Mouse (Mus musculus) right cerebral cortex, postnatal 10 days (tissue): ENCODE measurements at regions not wholly inside any gene's neighbourhood (a gene's known extent, or its start where the extent isn't known, plus 50 kb on each side); places are given as distances from the start of the nearest gene placed in this dataset.
A peak's percentile ranks its signal among the peaks of the same experiment; 100 is the strongest.

Experiments
- DNase-seq, 2 experiments: peaks; one replicate each; pipeline ENCODE4 v3.0.0; 2021; ENCODE audit warnings: low spot score in 2 of 2

GRCm38 (mm10) chr5:90030737-90031136 is 147.6 kb upstream of the Adamts3 start:
- no peak for DNase-seq

- DNase-seq, result no peak
These were observed 146.6 kb upstream of the Adamts3 start for GRCm38 (mm10) chr5:90029751-90030150.

DNA sequence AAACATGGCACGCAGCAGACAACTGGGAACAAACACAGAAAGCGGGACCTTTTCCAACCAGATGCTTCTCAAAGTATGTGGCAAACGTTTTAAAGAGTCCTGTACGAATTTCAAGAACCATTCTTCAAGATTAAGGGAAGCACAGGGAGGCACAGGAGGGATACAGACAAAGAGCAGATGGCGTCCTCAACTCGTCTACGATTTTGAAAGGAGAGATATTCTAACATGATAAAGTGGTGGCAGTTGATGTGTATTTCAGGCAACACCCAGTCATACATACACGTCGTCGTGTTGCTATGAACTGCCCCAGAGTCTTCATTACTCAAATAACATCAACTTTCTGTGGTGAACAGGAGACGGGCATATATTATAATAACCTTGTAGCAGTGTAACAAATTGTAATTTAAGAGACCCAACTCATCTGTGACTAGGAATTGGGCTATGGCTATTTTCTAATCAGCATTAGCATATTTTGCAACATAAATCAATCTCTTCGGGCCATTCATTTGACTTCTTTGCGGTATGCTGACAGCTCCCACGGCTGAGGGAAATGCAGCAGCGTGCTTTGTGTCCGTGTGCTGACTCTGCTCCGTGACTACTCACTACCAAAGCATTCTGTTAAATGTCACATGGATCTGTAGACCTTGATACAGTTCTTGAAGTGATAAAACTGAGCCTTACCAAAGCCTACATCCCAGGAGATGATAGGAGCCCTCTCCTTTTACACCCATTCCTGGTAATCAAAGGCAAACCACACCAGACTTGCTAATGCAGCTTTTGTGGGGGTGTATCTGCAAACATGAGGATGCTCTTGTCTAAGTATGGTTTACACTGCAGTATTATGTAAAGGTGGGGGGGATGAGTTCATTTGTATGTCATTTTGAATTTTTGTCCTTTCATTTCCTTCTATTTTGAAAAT is 144.0 kb upstream of the Adamts3 start:
- DNase-seq, result peak; percentile 22 to 35

GRCm38 (mm10) chr5:90021447-90021846 is 138.3 kb upstream of the Adamts3 start:
- no peak for DNase-seq

DNA sequence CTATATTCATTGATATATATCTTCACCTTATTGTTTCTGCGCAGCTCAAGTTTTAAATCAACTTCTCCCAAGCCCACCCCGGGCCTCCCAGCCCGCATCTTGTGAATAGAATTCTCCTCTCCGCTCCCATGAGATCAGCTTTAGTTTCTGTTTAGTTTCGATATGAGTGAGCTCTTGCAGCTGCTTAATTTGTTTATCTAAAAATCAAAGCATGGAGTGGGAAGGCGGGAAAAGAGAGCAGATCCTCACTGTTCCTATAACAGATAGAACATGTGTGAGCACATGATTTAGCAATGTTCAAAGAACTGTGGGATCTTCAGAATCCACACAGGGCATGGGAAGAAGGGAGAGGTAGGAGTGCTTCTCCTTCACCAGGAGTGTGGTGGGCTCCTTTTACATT is 117.6 kb upstream of the Adamts3 start:
- no peak for DNase-seq

- DNase-seq, result no peak
These were observed 108.4 kb upstream of the Adamts3 start for GRCm38 (mm10) chr5:89991568-89991967.

DNA sequence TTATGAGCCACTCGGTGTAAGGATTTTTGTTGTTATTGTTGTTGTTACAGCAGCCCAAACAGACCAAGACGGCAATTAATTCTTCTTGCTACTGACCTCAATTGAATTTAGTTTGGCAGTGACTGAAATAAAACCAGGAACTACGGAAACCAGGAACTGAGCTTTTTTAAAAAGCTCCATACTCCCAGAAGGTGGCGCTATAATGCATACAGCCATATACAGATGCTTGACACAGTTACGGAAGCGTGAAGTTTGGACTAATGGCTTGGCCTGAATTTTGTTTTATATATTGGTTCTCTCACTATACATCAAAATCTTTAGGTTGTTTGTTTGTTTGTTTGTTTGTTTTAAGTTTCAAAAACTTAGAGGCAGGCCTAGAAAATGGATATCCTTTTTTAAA is 98.5 kb upstream of the Adamts3 start:
- DNase-seq, result no peak

DNA sequence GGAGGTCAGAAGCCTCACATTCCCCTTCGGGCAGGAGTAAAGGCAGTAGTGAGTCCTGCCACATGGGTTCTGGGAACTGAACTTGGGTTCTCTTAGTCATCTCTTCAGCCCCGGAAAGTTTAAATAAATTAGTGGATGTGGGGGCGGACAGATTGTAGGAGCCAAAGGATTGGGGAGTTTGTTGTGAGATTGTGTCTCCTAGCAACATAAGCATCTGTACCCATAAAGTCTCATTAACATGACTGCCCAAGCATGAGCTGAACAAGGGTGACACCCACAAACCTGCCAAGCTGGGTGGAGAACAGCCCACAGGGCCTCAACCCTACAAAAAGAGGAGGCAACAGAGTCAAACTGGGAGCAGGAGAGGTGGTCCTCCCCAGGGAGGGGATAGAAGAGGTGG is 97.1 kb upstream of the Adamts3 start:
- no peak for DNase-seq

GRCm38 (mm10) chr5:89952611-89953010 is 69.5 kb upstream of the Adamts3 start:
- DNase-seq, result no peak

DNA sequence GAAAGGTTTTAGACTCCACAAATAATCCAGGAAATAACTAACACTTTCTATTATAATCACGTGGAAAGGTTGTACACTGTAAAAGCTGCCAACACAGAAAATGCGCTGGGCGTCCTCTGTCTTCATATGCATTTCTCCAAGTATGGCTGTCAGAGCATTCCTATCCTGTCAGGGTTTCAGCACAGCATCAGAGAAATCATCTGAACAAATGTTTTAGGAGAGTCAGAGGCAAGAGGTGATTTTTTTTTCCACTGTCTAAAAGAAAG is 62.5 kb upstream of the Adamts3 start:
- DNase-seq, result no peak

- no peak for DNase-seq
These were observed 61.9 kb upstream of the Adamts3 start for GRCm38 (mm10) chr5:89944855-89945659.

GRCm38 (mm10) chr5:89943276-89944127 is 60.4 kb upstream of the Adamts3 start:
- no peak for DNase-seq

DNA sequence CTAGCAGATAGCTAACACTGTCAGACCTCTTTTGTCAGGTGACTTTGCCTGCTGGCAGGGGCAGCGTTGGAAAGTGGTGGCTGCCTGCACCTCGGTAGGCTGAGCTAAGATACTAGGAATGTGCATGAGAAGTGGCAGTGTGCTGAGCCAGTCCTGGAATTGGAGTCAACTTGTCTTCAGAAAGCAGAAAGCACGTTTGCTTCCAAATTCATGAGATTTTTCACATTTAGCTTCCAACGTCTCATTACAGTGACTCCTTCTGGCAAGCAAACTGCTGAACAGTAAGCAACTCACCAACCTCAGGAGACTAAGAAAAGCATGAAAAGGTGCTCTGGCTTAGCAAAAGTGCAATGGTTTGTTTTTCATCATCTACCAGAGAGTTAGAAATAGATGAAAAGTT is 59.1 kb upstream of the Adamts3 start:
- peak in 1 of 2 experiments; percentile 42 for DNase-seq

DNA sequence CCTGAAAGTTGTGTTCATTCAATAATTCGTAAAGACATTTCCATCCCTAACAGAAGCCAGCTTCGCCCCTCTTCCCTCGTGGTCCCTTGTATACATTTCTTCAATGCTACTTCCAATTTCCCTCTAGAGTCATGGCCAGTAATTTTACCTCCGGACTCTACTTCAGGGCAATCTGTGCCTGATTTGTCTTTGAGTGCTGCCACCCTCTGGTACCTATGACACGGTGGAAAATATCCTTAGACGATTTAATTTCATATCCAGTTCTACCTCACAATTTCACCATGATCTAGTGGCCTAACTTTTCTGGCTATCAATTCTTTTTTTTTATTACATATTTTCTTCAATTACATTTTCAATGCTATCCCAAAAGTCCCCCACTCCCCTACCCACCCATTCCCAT is 49.9 kb upstream of the Adamts3 start:
- DNase-seq, result no peak
